Mouse (Mus musculus) gastrocnemius, adult 18-20 months (tissue): Measurements from ENCODE around the gene Lgals3bp. TPM values are rescaled to one million over a fixed set of nuclear protein-coding genes. Genes with fewer than 3 reads are reported as not detected.
A peak's percentile ranks its signal among the peaks of the same experiment; 100 is the strongest.

ENCODE experiments used
- DNase-seq: peaks from one replicate; pipeline ENCODE4 v3.0.0; 2021; ENCODE audit warnings: low spot score
- total RNA-seq, 2 experiments: library from RNA; stranded (reverse); gene quantifications; 2 replicates each; pipeline ENCODE4 v1.2.3; 2021

Gene Lgals3bp
- total RNA-seq, 2 experiments from 2014 or later = 15.8 to 17.1 TPM

DNA sequence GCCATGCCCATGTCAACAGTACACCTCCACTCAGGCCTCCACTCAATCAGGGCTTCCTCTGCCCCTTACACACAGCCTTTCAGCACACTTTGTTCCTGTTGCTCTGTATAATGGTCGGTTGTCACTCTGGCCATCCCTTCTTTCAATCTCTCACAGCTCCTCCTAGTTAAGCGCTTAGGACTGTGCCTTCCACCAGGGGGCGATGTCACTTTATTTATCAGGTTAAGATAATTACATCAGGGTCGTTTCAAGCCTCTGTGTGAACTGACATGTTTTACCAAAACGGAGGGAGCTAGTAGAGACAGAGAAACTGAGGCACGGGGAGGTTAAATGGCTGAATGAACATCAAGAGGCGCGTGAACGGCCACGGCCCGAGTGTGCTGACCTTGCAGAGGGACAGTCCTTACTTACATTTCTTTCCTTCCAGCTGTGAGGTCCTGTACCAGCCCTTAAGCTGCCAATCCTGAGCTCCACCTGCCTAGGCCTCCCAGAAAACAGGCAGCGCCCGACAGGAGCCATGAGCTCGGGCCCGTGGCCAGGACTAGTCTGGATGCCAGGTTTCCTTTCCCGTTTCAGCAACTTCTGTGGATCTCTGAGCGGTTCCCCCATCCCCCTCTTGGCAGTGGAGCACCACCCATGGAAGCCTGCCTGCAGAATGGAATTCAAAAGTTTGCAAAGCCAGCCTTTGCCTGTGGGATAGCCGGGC is 21.5 kb upstream of the Lgals3bp start:
- peak; percentile 85 for DNase-seq

DNA sequence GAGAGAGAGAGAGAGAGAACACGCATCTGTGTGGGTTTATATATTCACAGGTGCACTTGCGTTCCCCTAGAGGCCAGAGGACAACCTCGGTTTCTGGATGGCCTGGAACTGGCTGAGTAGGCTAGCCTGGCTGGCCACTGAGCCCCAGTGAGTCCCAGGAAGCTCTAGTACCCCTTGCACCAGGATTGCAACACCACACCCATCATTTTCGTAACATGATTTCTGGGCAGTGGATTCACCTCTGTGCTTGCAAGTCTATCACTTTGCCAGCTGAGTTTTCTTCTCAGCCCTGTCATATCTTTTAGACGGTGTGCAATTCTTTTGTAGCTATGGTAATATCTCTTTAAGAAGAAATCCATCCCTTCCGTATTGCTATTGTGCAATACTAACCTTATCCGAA is 18.4 kb upstream of the Lgals3bp start:
- DNase-seq = no peak

DNA sequence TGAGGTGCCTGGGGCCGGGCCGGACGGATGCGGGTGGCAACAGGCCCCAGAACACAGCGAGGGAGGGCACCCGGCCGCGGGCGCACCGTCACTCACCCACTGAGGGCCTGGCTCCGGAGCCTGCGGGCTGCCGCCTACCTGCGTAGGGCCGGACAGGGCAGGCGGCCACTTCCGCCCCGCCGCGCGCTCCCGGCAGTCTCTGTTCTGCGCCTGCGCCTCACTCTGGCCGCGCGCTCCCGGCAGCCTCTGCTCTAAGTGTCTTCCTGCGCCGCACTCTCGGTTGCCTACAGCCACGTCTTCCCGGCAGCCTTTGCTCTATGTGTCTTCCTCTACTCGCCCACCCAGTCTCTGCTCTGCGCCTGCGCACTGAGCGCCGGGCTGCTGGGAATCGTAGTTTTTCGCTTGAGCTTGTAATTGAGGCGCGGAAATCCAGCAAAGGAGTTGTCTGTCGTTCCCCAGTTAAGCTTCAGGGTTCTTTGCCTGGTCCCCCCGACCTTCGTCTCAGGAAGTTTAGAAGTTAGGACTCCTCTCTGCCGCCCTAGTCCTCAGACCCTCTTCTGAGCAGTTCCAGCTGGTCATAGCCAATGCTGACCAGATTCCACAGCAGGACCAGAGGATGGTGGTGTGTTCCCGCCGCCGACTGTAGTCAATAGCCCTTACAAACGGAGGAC is 17.1 kb upstream of the Lgals3bp start, which contains the start of gene Cant1:
Cant1 (minus strand) TSS at position 253 of the 671 bp plus-strand sequence.
- peak; percentile 97 for DNase-seq

DNA sequence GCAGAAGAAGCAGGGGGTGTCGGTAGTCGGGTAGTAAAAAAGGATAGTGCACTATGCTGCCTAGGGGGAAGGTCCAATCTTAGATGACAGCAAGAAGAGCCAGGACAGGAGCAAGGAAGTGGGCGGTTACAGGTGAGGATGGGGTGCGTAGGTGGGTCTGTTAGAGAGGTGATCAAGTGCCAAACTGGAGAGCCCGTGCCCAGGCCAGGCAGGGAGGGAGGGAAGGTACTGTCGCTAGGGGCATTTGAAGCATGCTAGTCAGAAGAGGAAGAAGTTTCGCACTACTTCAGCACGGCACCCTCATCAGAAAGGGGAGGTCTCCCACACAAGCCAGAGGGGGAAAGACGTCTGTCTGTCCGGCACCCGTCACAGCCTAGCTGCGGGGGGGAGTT is 16.5 kb upstream of the Lgals3bp start:
- no peak for DNase-seq

- DNase-seq = no peak
Measured at GRCm38 (mm10) chr11:118417496-118417895, 15.6 kb upstream of the Lgals3bp start.

GRCm38 (mm10) chr11:118416046-118416445 is 14.2 kb upstream of the Lgals3bp start:
- DNase-seq = peak; percentile 32

GRCm38 (mm10) chr11:118415630-118416029 is 13.7 kb upstream of the Lgals3bp start:
- DNase-seq = no peak

GRCm38 (mm10) chr11:118414270-118414669 is 12.4 kb upstream of the Lgals3bp start:
- DNase-seq = no peak

- DNase-seq = no peak
Measured at GRCm38 (mm10) chr11:118413055-118413454, 11.2 kb upstream of the Lgals3bp start.

GRCm38 (mm10) chr11:118412601-118413000 is 10.7 kb upstream of the Lgals3bp start:
- no peak for DNase-seq

- no peak for DNase-seq
Measured at GRCm38 (mm10) chr11:118411271-118411670, 9.4 kb upstream of the Lgals3bp start.

DNA sequence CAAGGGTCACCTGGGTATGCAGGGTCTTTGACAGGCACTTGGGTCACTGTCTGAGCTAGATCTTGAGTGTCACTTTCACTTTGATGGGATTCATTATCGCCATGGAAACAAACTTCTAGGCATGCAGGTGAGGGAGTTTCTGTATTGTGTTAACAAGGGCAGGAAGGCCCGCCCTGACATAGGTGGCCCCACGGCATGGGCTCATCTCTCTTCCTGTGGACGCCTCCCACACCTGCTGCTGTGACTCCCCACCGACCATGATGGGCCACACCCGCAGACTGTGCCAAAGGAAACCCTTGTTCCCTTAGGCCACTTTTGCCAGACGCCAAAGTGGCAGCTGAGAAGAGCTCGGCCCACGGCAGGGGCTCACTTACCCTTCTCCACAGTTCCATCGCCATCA is 8.6 kb upstream of the Lgals3bp start:
- no peak for DNase-seq

GRCm38 (mm10) chr11:118410073-118410444 is 8.2 kb upstream of the Lgals3bp start:
- DNase-seq = no peak

DNA sequence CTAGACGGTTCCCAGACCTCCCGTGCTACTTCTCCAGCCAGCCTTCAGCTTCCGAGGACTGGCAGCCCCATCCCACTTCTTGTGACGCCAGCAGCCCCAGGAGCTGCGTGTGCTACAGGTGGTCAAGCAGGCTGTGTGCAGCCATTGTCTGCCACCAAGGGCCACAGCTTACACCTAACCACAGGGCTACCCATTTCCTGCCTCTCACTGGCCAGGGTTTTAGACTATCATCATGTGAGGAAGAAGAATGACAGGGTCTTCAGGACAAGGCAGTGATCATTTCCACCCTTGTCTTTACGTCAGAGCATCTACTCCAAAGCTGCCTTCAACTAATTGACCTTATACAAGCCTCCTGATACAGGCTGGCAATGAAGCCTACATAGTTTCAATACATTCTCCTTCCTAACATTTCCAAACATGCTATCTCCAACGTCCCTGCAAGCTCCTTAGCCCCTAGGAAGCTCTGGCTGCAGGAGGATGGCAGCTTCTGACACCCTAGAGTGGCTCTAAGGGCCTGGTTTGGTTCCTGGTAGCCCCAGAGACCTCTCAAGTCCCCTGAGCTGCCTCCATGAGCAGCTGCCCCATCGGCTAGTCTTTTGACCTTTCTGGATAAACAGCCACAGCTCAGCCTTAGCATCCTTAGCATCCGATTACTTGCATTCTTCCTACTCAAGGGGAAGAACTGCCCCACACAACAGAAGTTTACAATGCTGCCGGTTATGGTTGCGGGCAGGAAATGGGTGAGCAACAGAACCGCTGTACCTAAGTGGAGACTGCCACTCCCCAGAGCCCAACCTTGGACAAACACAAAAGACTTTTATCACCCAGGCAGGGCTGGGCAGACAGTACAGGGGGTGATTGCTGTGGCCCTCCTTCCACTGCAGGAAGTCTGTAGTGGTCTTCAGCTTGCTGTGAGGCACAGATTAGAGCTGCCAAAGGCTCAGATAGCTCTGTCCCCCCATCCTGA is 7.5 kb upstream of the Lgals3bp start:
- no peak for DNase-seq

- DNase-seq = no peak
Measured at GRCm38 (mm10) chr11:118408051-118408740, 6.3 kb upstream of the Lgals3bp start.

GRCm38 (mm10) chr11:118407318-118407910 is 5.5 kb upstream of the Lgals3bp start:
- DNase-seq = no peak

GRCm38 (mm10) chr11:118406521-118406920 is 4.6 kb upstream of the Lgals3bp start:
- DNase-seq = no peak

- DNase-seq = no peak
Measured at GRCm38 (mm10) chr11:118405311-118405710, 3.4 kb upstream of the Lgals3bp start.

DNA sequence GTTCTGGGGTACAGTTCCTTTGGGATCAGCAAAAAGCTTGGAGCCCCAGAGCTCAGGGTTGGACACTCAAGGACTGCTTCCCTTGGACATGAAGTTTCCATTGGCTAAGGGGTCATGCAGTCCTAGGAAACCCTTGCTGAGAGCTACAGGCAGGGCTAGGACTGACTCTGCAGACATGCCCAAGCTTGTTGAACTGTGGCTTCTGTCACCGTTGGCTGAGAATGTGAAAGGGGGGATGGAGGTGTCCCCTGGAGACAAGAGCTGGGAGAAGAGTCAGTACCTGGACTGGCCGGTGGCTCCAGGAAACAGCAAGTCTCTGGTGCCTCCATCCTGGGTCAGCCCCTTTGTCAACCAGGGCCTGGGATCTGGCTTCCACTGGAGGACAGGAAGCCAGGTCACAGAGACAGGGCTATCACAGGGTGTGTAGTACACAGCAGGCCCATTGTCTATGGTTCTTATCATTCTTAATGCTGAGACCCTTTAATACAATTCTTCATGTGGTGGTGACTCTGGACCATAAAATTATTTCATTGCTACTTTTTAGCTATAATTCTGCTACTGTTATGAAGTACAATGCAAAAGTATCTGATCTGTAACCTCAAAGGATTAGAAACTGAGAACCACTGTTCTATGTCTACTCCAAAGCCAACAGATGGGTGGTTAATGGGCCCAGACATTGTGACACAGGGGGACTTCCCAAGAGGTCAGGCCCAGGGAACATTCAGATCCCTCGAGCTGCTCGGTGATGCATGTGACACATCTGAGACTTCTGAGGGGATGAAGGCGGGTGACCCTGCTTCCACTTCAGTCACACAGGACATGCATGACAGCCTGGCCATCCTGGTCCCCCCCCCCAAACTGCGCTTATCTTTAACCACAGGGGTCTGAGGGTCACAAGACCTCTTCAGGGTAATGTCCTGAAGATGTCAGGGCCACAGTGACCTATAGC is 2.3 kb upstream of the Lgals3bp start:
- no peak for DNase-seq

GRCm38 (mm10) chr11:118403183-118403582 is 1.3 kb upstream of the Lgals3bp start:
- DNase-seq = no peak
